13 mouse cellular contexts compared by ENCODE assay signal in genomic region chr17:29494062-29494731, GRCm38 (mm10). TPM values are rescaled to one million over a fixed set of nuclear protein-coding genes. Genes with fewer than 3 reads are reported as not detected.
DNase-seq lines count a peak whose midpoint lies in the region; ATAC-seq and TF ChIP-seq lines count a peak whose summit lies in the region.
"Had no signal": no experiment of that assay in that cellular context is flagged by ENCODE, and none has a peak within 500 bp of the region (broad histone marks: within the 10 kb centered on the region; RNA-seq: fewer than 3 reads in every experiment).

No protein-coding gene starts in this region.

- WGBS in forebrain, embryonic 11.5 days = 73% methylated on average over 10 of the region's 10 CpGs
- 77% methylated on average over 10 of the region's 10 CpGs for WGBS in forebrain, postnatal 0 days
- 72% methylated on average over 10 of the region's 10 CpGs for WGBS in neural tube, embryonic 12.5 days

- H3K27ac ChIP-seq in forebrain, embryonic 11.5 days (ENCODE audit: low read depth, low read length) = no peak overlapping the region
- no peak overlapping the region for H3K27ac ChIP-seq in forebrain, postnatal 0 days (ENCODE audit: low read depth, low read length)
- H3K27ac ChIP-seq in neural tube, embryonic 12.5 days = no peak overlapping the region

- H3K9ac ChIP-seq in forebrain, embryonic 11.5 days (ENCODE audit: low read length) = no peak overlapping the region; the same call in 1 of the 2 replicates
- H3K9ac ChIP-seq in forebrain, postnatal 0 days = no peak overlapping the region
- 0 out of 2 replicates have a peak overlapping the region, but pooled peaks have one; percentile 26 for H3K9ac ChIP-seq in neural tube, embryonic 12.5 days

- DNase-seq in forebrain, embryonic 11.5 days (ENCODE audit: low spot score) = no peak
- DNase-seq in forebrain, postnatal 0 days = no peak
- no peak for DNase-seq in neural tube, embryonic 10.5 days (ENCODE audit: extremely low spot score, low spot score)
- peak; percentile 95 for DNase-seq in induced T-regulatory cell, adult 2 months (ENCODE audit: low read depth)
- DNase-seq in splenic B cell, adult 2 months (ENCODE audit: low read depth, low spot score) = peak; percentile 90
- DNase-seq in kidney, adult 9 months = no peak
- no peak for DNase-seq in cerebellum, postnatal 36 days

- H3K4me2 ChIP-seq in forebrain, embryonic 11.5 days (ENCODE audit: low read depth, low read length, severe bottlenecking) = 0 out of 2 replicates have a peak overlapping the region, but pooled peaks have one; percentile 5
- no peak overlapping the region for H3K4me2 ChIP-seq in forebrain, postnatal 0 days (ENCODE audit: low read depth)
- H3K4me2 ChIP-seq in neural tube, embryonic 12.5 days (replicated peaks) = peak overlapping the region; percentile 91; the same call in 1 of the 2 replicates

- ATAC-seq in forebrain, embryonic 11.5 days (replicated peaks; ENCODE audit: low FRiP score) = no peak
- ATAC-seq in forebrain, postnatal 0 days = no peak
- no peak for ATAC-seq in neural tube, embryonic 12.5 days (ENCODE audit: low FRiP score, low read depth)
- ATAC-seq: Patski had no signal

- no peaks in the 10 kb centered on the region for H3K27me3 ChIP-seq in forebrain, embryonic 11.5 days (ENCODE audit: control insufficient read depth, insufficient read depth, low read length)
- H3K27me3 ChIP-seq in forebrain, postnatal 0 days (ENCODE audit: insufficient read depth, low read length) = no peaks in the 10 kb centered on the region
- H3K27me3 ChIP-seq in neural tube, embryonic 12.5 days (replicated peaks) = no peaks in the 10 kb centered on the region
- H3K27me3 ChIP-seq in splenic B cell, adult 2 months (ENCODE audit: control insufficient read depth, insufficient read depth, low read length, poor library complexity, severe bottlenecking) = no peaks in the 10 kb centered on the region
- H3K27me3 ChIP-seq: Patski had no signal

- peaks cover 7% of the 10 kb centered on the region for H3K4me1 ChIP-seq in forebrain, embryonic 11.5 days (replicated peaks; ENCODE audit: control insufficient read depth, insufficient read depth, low read length)
- H3K4me1 ChIP-seq in forebrain, postnatal 0 days (ENCODE audit: insufficient read depth) = no peaks in the 10 kb centered on the region
- H3K4me1 ChIP-seq in neural tube, embryonic 12.5 days = peaks cover 17% of the 10 kb centered on the region

- no peak overlapping the region for H3K4me3 ChIP-seq in forebrain, embryonic 11.5 days (ENCODE audit: low read depth, low read length)
- no peak overlapping the region for H3K4me3 ChIP-seq in forebrain, postnatal 0 days (ENCODE audit: low read depth, low read length)
- no peak overlapping the region for H3K4me3 ChIP-seq in neural tube, embryonic 12.5 days

- no peak for TF ChIP-seq CTCF in forebrain, postnatal 0 days (IDR thresholded peaks at IDR 0.05; ENCODE audit: low read depth)

- peaks cover 5% of the 10 kb centered on the region; the same call in 1 of the 2 replicates for H3K36me3 ChIP-seq in forebrain, embryonic 11.5 days (ENCODE audit: control insufficient read depth, insufficient read depth, low read length)
- H3K36me3 ChIP-seq in forebrain, postnatal 0 days (ENCODE audit: insufficient read depth) = peaks cover 5% of the 10 kb centered on the region; the same call in 1 of the 2 replicates
- H3K36me3 ChIP-seq in neural tube, embryonic 12.5 days = peaks cover 16% of the 10 kb centered on the region
- H3K36me3 ChIP-seq in splenic B cell, adult 2 months (ENCODE audit: control insufficient read depth, insufficient read depth, low read length, poor library complexity, severe bottlenecking) = peaks cover 9% of the 10 kb centered on the region; the same call in 1 of the 2 replicates

- no peaks in the 10 kb centered on the region for H3K9me3 ChIP-seq in forebrain, embryonic 11.5 days (ENCODE audit: control insufficient read depth, low read length)
- no peaks in the 10 kb centered on the region for H3K9me3 ChIP-seq in forebrain, postnatal 0 days (ENCODE audit: low read length)
- H3K9me3 ChIP-seq in neural tube, embryonic 12.5 days = no peaks in the 10 kb centered on the region

RNA-seq across cellular contexts. Expression of gene Pim1, which starts 3.6 kb away (rescaled TPM):
- 21.1 and 22.5 TPM in 2 replicates for polyA plus RNA-seq in forebrain, embryonic 11.5 days (2014; fragmentation: Nextera tagmentation; extraction: Ambion mirVana)
- total RNA-seq in forebrain, postnatal 0 days (2014; rRNA removed) = 8.7 and 14.6 TPM in 2 replicates
- polyA plus RNA-seq in forebrain, postnatal 0 days (2015; fragmentation: Nextera tagmentation; extraction: Ambion mirVana) = 10.3 and 12.0 TPM in 2 replicates
- 20.3 and 21.2 TPM in 2 replicates for polyA plus RNA-seq in neural tube, embryonic 12.5 days (2016; fragmentation: Nextera tagmentation; extraction: Ambion mirVana)

RNA-seq across cellular contexts. Expression of gene Gm17657, which starts 55.2 kb away (rescaled TPM):
- polyA plus RNA-seq in forebrain, embryonic 11.5 days (2014; fragmentation: Nextera tagmentation; extraction: Ambion mirVana) = not detected in 2 replicates
- total RNA-seq in forebrain, postnatal 0 days (2014; rRNA removed) = not detected in 2 replicates
- polyA plus RNA-seq in forebrain, postnatal 0 days (2015; fragmentation: Nextera tagmentation; extraction: Ambion mirVana) = not detected in 2 replicates
- polyA plus RNA-seq in neural tube, embryonic 12.5 days (2016; fragmentation: Nextera tagmentation; extraction: Ambion mirVana) = not detected in 2 replicates
- total RNA-seq: common myeloid progenitor, adult 5-6 weeks; hematopoietic stem cell, adult 5-6 weeks; left cerebral cortex, adult 8-10 months had no signal
- polyA plus RNA-seq: Patski; stomach, embryonic 14.5 days had no signal

RNA-seq across cellular contexts. Expression of gene Tbc1d22b, which starts 55.4 kb away (rescaled TPM):
- polyA plus RNA-seq in forebrain, embryonic 11.5 days (2014; fragmentation: Nextera tagmentation; extraction: Ambion mirVana) = 20.9 and 21.9 TPM in 2 replicates
- total RNA-seq in forebrain, postnatal 0 days (2014; rRNA removed) = 35.5 and 38.8 TPM in 2 replicates
- polyA plus RNA-seq in forebrain, postnatal 0 days (2015; fragmentation: Nextera tagmentation; extraction: Ambion mirVana) = 22.4 and 29.3 TPM in 2 replicates
- polyA plus RNA-seq in neural tube, embryonic 12.5 days (2016; fragmentation: Nextera tagmentation; extraction: Ambion mirVana) = 21.9 and 26.9 TPM in 2 replicates

RNA-seq across cellular contexts. Expression of gene Tmem217, which starts 58.0 kb away (rescaled TPM):
- 0.55 and 0.71 TPM in 2 replicates for polyA plus RNA-seq in forebrain, embryonic 11.5 days (2014; fragmentation: Nextera tagmentation; extraction: Ambion mirVana)
- not detected in 2 replicates for total RNA-seq in forebrain, postnatal 0 days (2014; rRNA removed)
- polyA plus RNA-seq in forebrain, postnatal 0 days (2015; fragmentation: Nextera tagmentation; extraction: Ambion mirVana) = 0.16 and 0.74 TPM in 2 replicates
- polyA plus RNA-seq in neural tube, embryonic 12.5 days (2016; fragmentation: Nextera tagmentation; extraction: Ambion mirVana) = 1.2 and 2.5 TPM in 2 replicates
- total RNA-seq: hematopoietic stem cell, adult 5-6 weeks; left cerebral cortex, adult 8-10 months had no signal

Comparison
In these comparisons a context has a peak if more than half of its experiments do, and no peak if none do; other contexts are left out.
1. DNase-seq: peak in induced T-regulatory cell, adult 2 months (single experiment) and splenic B cell, adult 2 months (single experiment); none in forebrain, embryonic 11.5 days (single experiment), forebrain, postnatal 0 days (single experiment), neural tube, embryonic 10.5 days (single experiment), kidney, adult 9 months (single experiment) and cerebellum, postnatal 36 days (0 of 2).